Mouse (Mus musculus) adrenal gland, adult 2 months (tissue): ENCODE measurements around the gene Zfp663. TPM values are rescaled to one million over a fixed set of nuclear protein-coding genes. Genes with fewer than 3 reads are reported as not detected.

Source experiments
- DNase-seq: peaks from one replicate; pipeline ENCODE4 v3.0.0; 2021
- polyA plus RNA-seq: library from polyadenylated mRNA; depleted of rRNA; stranded (reverse); fragments of >200 nt; gene quantifications from 2 replicates; pipeline ENCODE4 v1.2.3, GENCODE M21; 2012; rRNA removed
- total RNA-seq, 2 experiments: library from RNA; stranded (reverse); gene quantifications; 2 replicates each; pipeline ENCODE4 v1.2.3; 2021

The Zfp663 gene
- total and polyA plus RNA-seq, 3 experiments, result not detected

DNA sequence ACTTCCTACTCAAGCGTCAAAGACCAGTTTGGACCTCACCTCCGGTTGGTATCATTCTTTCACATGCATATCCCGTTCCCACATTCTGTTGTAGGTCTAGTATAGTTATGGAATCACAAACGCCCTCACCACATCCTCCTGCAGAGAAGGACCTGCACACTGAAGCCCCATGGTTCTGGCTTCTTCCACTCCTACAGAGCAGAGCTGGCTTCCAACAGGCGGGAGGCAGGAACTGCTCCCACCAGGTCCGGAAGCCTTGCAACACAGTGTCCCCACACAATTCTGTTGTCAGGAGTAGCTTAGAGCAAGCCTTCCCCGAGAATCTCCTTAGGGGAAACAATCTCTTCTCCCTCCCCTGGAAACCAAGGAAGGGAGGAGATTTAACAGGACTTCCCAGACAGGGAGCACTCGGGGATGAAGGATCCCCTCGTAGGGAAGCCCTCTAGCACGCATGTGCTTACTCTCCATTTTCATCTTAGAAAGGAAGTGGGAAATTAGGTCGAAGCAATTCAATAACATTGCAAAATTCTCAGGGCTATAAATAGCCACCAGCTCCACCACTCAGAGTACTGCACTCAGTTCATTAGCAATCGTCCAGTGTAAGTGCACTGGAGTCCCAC is 47.9 kb downstream of the Zfp663 start:
- DNase-seq, result peak; percentile 43

DNA sequence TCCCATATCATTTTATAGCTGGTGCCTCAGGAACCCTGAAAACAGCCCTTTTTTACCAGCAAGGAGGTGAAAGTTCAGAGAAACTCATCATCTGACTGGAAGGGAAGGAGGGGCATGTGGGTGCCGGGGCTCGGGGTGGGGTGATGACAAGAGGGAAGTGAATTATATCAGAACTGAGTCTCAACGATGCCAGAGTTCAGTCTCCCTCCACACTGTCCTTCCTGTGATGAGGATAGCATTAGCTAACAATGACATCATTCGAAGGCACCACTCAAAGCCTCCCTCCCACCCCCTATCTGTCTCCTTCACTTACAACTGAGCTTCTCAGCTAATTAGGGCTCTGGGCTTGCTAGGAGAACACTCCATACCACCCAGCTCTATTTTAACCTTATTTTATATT is 49.0 kb downstream of the Zfp663 start:
- DNase-seq, result no peak

DNA sequence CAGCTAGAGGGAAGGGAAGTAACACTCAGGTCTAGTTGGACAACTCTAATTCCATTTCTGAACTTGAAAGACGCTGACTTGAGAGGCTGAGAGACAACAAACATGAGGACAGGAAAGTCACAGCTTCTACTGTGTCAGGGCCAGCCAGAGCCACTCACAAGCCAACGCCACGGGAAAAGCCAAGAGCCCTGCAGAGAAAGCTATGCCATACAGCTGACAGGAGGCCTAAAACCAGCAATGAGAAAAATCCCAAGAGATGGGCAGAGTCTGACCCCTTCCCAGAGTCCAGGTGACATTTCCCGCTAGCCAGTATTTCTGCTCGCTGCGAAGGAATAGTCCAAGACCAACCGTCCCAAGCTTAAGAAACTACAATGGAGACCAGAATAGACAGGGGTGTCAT is 49.6 kb downstream of the Zfp663 start:
- no peak for DNase-seq

DNA sequence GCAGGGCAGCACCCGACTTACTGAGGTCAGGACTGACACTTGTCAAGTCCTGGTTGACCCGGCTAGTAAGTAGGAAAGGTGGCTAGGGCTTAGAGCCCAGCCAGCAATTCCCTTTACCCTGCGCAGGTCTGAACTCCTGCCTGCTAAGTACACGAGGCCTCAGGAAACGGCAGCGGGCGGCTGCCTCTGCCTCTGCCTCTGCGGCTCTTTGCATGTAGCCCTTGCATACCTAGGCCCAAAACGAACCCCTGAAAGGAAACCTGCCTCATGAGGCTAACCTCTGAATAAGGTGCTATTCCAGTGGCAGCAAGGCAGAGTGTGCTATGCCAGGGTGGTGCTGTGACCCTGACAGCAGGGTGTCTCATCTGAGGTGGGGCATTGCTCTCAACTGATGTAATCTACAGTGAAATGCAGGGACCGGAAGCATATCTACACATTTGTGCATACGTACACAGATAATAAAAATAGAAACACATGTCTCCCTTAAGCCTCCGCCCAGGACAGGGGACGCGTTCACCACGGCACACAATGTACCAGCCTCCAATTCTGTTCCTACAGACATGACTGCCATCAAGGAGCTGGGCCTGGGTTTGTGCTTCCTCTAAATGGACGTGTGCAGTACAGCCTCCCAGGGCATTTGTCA is 50.8 kb downstream of the Zfp663 start:
- no peak for DNase-seq

DNA sequence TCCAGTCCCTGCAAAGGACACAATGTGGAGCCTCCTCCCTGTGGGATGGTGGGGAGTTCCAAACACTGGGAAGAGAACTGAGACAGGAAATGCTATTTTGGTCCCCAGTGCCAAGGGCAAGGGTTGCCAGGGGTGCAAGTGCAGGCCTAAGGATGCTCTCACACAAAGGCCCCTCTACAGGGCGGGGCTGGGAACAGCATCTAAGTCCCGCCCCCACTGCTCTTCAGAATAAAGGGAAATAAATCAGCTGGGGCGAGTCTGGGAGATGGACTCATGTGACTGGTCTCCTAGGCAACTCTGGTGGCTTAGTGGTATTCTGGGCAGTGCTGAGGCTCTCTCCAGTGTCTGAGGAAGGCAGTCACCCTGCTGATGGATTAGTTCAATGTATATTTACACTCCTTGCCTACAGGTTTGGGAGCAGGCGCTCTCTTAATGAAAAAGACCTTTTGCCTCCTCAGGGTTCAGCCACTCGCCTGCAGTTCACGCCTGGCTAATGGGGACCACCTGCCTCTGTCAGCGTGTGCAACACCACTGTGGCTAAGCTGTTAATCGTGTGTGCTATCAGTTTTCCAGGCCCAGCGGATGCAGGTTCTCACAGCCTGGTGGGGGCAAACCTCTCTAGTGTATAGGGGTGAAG is 51.6 kb downstream of the Zfp663 start:
- peak; percentile 57 for DNase-seq

DNA sequence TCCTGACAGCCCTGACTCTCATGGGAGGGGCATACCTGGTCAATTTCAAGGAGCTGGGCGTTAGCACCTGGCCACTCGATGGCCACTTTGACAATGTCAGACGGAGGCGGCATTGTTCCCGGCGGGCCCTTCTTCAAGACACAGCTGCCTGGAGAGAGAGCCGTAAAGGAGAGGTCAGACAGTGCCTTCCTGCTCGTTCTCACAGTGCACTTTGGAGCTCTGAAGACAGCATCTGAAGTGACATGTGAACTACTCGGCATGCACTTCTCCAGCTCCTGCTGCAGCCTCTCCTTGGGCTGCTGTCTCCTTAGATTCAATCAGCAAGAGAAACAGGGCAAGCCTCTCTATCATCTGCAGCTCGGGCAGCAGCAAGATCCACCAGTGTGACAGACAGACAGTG is 52.3 kb downstream of the Zfp663 start:
- no peak for DNase-seq

DNA sequence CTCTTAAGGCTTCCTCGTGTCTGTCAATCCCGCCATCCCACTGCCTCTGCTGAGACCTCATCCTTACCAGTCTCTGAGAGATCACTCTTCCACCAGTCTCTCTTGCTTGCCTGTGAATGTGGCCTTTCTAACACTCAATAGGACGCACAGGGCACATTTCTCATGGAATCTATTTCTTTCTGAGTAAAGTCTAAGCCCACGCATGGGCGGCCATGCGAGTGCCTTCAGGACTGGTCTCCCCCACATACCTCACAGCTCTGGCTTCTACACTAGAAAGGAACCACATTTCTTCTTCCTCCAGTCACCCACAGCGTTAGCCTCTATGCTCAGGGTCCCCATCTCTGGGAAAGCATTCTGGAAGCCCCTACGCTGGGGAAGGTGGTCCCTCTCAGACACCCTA is 54.3 kb downstream of the Zfp663 start:
- no peak for DNase-seq

DNA sequence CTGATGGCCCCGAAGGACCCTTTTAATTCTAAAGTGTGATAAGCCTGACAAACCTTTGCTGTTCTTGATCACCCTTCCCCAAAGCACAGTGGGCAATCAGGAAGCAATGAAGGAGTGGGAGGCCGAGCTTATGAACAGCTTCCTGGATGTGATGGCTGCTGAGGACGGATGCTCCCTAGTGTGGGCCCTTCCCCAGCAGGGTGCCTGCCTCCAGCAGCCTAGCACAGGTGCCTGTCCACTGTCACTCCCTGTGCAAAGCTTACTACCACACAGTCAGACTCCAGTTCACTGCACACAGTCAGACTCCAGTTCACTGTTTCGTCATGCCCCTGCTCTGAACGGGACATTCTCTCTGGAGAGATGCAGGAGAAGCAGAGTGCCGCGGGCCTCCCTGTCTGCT is 56.1 kb downstream of the Zfp663 start:
- DNase-seq, result no peak

DNA sequence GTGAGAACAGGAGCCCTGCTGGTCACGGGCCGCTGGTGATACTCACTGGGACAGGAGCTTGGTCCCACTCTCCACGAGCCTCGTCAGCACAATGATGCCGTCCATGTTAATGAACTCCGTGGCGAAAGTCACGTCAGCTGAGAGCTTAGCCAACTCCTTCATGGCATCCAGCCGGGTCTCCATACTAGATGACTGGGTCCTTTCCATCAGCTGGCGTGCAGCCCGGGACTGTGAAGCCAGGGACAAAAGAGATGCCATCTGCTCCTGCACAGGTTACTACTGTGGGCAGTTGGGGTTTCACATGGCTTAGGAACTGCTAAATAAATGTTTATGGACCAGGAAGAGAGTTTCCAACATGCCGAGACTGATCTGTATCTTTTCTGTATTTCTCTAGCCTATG is 57.0 kb downstream of the Zfp663 start:
- DNase-seq, result no peak

DNA sequence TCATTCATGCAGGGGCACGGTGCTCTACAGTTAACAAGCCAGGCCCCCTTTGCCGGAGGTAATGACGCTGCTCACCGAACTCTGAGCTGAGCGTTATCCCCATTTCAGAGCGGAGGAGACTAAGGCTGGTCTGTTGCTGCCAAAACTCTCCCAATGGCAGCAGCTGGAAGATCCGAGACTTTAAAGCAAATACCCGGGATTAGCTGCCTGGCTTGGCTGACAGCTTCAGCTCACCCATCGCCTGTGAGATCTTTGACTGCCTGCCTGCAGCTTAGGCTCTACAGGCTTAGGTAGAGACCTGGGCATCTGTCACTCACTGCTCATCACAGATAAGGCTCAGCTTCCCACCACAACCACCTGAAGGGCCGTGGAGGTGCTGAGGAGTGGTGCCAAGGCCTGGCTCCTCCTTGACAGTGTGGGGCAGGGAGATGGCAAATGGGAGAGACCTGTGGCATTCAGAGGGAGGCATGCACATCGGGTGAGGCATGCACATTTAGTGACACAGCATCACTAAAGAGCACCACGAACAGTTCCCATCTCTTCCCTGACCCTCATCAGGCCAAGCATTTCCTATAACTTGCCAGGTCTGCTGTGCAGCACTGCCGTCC is 57.6 kb downstream of the Zfp663 start:
- DNase-seq, result no peak

DNA sequence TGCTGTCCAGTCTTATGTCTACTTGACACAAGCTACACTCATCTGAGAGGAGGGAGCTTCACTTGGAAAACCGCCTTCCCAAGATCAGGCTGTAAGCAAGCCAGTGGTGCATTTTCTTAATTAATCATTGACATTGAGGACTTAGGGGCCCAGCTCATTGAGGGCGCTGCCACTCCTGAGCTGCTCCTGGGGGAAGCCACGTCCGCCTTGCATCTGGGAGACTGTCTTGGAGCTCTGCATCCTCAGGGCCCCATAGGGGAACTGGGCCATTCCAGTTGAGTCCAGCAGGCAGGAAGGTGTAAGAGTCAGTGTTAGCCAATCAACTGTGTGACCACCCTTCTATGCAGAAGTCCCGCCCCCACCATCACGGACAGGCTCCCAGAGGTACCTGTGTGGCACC is 60.7 kb downstream of the Zfp663 start:
- DNase-seq, result no peak

DNA sequence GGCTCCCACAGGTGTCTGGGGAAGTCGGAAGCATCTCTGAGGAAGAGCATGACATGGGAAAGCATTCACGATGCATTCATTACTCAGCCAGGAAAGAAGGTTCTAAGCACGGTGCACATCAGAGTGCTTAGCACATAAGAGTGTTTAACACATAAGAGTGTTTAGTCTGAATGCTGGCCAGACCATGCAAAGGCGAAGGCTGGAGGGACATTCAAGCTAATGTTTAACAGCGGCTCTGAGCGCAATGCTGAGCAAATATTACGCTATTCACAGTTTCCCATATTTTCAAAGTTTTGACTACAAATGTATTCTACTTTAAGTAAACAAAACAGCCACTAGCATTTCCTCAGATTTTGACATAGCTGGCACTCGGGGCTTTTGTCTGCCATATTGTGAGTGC is 63.1 kb downstream of the Zfp663 start:
- no peak for DNase-seq

DNA sequence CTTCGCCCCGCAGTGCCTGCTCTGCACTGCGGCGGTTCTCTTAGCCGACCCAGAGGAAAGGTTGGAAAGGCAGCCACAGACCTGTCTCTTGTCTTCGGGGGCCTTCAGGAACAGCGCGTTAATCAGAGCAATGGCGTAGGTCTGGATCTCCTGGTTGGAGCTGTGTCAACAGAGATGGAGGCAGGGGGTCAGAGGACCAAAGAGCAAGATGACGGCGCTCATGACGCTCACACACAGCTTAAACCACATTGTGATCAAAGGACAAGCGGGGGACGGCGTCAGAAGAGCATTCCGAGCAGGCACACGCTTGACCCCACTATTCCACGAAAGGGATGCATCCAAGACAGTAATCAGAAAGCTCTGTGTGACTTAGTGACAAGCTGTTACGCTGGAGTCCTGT is 63.7 kb downstream of the Zfp663 start:
- no peak for DNase-seq

DNA sequence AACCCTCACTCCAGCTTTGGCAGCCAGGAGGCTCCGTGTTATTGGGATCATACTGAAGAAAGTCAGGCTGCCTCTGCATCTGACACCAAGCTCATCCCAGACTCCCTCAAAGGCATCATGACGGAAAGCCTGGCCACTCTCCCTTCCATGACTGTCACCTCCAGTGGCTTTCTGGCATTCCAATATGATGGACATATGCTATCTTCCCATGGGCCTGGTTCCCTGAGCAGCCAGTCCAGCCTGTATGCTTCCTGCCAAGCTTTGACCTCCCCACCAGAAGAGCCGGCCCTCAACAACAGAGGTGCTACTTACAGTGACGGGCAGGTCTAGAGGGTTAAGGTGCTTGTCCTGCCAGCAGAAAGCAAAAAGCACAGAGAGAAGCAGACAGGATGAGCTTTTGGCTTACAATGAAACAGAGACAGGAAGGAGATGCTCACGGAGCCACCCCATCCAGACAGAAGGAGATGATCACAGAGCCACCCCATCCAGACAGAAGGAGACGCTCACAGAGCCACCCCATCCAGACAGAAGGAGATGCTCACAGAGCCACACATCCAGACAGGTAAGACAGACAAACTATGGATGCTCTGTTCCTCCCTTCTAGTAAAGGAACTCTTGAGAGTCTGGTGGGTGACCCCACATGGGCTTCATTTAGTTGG is 65.0 kb downstream of the Zfp663 start:
- no peak for DNase-seq

DNA sequence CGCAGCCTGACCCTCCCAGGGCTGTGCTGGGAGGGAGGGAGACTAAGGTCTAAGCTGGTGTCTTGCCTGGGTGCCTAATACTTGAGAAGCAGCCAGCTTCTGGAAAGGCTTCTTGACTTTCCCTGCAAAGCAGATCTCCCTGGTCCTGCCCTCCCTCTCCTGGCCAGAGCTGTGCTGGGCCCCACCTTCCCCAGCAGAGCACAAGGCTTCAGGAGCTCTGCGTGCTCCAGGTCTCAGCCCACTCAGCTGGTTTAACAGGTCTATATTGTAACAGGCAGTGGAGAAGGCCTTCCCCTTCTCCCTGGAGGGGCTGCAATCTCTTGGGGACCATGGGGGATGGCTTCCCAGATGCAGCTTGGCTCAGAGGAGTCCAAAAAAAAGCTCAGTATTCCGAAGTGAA is 67.1 kb downstream of the Zfp663 start:
- DNase-seq, result no peak

Other genes with a start within 250 kb of the Zfp663 start
- gene Cdh22, start 133.9 kb downstream of the Zfp663 start, total RNA-seq, result 1 to 10 TPM in 1 of 2 experiments, under 1 TPM in 1; 0.89 to 1.8 TPM
- 1.5 and 6.1 TPM in 2 replicates for gene Cdh22, start 133.9 kb downstream of the Zfp663 start, polyA plus RNA-seq
- 10 to 100 TPM; 51.0 to 56.6 TPM for gene Slc35c2, start 80.9 kb downstream of the Zfp663 start, total RNA-seq
- gene Slc35c2, start 80.9 kb downstream of the Zfp663 start, polyA plus RNA-seq, result 87.4 and 87.6 TPM in 2 replicates
- 10 to 100 TPM; 19.8 to 31.4 TPM for gene Elmo2, start 42.2 kb downstream of the Zfp663 start, total RNA-seq
- gene Elmo2, start 42.2 kb downstream of the Zfp663 start, polyA plus RNA-seq, result 52.0 and 58.8 TPM in 2 replicates
- 1 to 10 TPM; 4.3 to 5.0 TPM for gene Zfp334, start 19.5 kb upstream of the Zfp663 start, total RNA-seq
- 1.1 and 1.3 TPM in 2 replicates for gene Zfp334, start 19.5 kb upstream of the Zfp663 start, polyA plus RNA-seq
- gene Ocstamp, start 31.7 kb upstream of the Zfp663 start, total RNA-seq, result under 1 TPM; 0.12 to 0.38 TPM
- 0.55 and 0.64 TPM in 2 replicates for gene Ocstamp, start 31.7 kb upstream of the Zfp663 start, polyA plus RNA-seq
- 1 to 10 TPM in 1 of 2 experiments, under 1 TPM in 1; 0.97 to 2.3 TPM for gene Slc13a3, start 104.5 kb upstream of the Zfp663 start, total RNA-seq
- gene Slc13a3, start 104.5 kb upstream of the Zfp663 start, polyA plus RNA-seq, result 2.4 and 2.8 TPM in 2 replicates
- gene Trp53rka, start 124.6 kb upstream of the Zfp663 start, total RNA-seq, result 10 to 100 TPM; 10.4 to 12.7 TPM
- gene Trp53rka, start 124.6 kb upstream of the Zfp663 start, polyA plus RNA-seq, result 20.3 and 20.8 TPM in 2 replicates
- gene Slc2a10, start 135.1 kb upstream of the Zfp663 start, total RNA-seq, result 1 to 10 TPM in 1 of 2 experiments, under 1 TPM in 1; 0.35 to 1.2 TPM
- 1.5 and 1.8 TPM in 2 replicates for gene Slc2a10, start 135.1 kb upstream of the Zfp663 start, polyA plus RNA-seq
- gene Eya2, start 226.3 kb upstream of the Zfp663 start, total RNA-seq, result 1 to 10 TPM; 2.9 to 3.8 TPM
- 5.6 and 7.8 TPM in 2 replicates for gene Eya2, start 226.3 kb upstream of the Zfp663 start, polyA plus RNA-seq